Mouse (Mus musculus) c-Kit-positive CD71-negative TER-119-negative erythroid progenitor cells, embryonic 14.5 days (primary cell): ENCODE measurements around the gene Gm38655.
"Not testable (repeated sequence)": the region's sequence is repeated elsewhere in the genome, so short reads cannot be mapped to it uniquely, and the experiment has no call there.

ENCODE experiments used
- DNase-seq: peaks from one replicate; pipeline ENCODE4 v3.0.0-alpha.2; 2013; ENCODE audit warnings: low read depth

Gene Gm38655

DNA sequence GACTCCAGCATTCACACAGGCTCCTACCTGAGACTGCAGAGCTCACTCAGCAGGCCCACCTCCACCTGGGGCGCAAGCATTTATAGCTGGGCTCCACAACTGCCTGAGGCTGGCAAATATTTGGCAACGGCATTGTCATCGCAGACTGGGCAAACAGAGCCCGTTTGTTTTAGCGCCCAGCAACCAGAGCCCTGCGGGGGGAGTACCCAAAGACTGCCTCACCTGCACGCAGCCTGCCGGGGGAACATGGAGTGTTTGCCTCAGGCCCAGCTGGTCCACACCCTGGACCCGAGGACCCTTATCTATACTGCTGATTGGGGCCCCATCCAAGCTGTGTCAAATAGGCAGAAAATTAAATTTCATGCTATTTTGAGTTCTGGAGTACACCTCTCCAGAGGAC is at the start of gene Gm38655:
Gene Gm38655 (minus strand): TSS at position 61 of the 400 bp plus-strand sequence.
- DNase-seq = no peak

DNA sequence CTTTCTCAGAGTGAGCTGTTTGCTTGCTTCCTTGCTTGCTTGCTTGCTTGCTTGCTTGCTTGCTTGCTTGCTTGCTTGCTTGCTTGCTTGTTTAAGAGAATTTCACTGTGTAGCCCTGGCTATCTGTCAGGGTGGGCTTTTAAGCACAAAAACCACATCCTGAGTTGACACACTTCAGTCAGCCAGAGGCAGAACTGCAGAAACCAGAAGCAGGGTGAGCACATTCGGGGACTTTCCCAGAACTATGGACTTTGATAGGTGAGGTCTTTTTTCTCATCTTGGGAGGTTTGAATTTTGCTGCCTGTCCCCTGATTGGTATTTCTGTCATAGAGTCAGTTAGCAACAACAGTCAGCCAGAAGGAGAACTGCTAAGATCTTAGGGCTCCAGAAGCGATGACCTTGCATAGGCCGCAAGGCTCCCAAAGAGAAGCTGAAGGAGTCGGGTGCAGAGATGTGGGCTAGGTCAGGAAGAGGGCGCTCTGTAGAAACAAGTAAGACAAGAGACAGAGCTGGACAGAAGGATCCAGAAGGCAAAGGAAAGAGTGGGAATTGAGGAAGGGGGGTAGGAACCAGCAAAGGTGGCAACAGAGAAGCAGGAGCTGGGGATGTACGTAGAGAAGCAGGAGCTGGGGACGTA is 49.4 kb upstream of the Gm38655 start:
- DNase-seq = peak; percentile 24

DNA sequence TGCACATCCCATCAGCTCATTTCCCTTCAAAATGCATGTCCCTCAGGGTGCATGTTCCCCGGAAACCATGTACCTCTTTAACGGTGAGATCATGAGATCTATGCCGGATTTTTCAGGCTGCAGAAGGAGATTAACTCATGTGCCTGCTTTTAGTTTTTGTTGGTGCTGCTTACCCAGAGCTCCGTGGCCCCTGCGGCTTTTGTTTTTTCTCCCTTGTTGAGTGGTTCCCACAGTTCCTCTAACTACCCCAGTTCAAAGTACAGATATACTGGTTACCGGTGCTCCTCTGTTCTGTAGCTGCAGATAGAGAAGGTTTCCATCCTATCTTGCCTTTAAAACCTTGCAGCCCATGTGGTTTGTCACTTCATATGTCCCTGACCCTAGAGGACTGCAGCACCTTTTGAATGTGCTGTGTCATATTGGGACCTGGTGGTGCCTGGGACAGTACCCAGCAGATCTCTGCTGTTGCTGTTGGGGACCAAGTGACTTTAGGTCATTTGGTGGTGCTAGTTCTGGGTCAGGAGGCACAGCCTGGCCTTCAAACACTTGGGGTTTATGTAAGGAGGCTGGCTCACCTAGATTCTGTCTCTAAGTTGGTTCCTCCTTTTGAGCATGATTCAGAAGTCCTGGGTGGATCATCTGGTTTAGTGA is 47.8 kb upstream of the Gm38655 start:
- DNase-seq = peak; percentile 43

DNA sequence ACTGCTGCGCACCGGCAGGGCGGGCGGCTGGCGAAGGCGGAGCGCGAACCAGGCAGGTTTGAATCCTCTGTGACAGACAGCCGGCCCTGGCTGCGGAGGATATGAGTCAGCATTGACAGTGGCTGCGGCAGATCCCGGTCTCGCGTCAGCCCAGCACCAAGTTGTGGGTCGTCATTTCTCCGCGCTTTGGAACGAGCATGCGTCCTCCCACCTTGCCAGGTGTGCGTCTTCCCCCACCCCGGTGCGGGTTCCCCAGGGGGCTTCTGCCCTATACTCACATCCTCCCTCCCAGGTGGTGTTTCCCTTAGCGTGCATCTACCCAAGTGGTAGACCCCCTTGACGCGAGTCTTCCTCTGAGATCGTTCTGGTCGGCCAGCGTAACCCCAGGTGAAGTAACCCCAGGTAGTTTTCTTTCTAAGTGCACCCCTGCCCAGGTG is 47.3 kb upstream of the Gm38655 start:
- not testable (repeated sequence) for DNase-seq

DNA sequence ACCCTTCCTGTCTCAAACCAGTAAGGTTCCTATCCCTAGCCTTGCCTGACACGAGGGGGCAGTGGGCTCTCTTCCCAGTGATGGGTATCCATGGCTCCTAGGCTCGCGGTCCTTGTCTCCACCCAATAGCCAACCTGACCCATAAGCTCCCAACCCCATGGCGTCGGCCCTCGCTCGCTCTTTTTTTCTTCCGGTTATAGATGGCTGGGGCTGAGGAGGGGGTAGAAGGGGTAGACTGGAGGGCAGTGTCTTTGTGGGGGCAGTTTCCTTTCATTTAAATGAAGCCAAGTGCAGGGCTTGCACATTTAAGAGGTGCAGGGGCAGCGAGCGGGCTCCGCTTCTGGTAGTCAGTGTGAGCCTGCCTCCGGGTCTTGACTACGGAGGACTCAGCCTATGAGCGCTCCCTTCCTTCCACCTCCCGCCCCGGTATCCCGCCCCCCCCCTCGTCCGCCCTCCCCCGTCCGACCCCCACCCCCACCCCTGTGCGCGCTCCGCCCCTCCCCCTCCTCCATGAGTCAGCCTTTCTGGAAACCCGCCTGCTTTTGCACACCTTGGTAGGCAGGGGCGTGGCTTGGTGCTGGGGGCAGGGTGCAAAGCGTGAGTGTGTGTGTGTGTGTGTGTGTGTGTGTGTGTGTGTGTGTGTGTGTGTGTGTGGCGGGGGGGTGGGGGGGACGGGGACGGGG is 46.7 kb upstream of the Gm38655 start:
- DNase-seq = peak; percentile 40

DNA sequence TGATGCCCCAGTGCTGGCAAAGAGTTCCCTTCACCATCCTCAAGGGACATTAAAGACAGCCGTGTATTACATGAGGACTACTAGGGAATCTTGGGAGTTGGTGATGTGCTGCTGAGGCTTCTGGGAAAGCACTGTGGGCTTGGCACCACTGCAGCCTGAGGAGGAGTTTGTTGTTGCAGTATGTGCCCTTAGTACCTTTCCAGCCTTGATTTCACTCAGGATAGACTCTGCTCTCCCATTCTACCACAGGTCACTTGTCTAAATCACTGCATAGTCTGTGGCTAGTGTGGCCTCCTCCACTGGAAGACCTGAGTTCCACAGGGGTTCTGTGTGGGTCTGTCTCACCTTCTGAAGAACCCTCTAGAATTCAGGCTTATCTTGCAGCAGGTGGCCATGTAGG is 45.5 kb upstream of the Gm38655 start:
- no peak for DNase-seq

DNA sequence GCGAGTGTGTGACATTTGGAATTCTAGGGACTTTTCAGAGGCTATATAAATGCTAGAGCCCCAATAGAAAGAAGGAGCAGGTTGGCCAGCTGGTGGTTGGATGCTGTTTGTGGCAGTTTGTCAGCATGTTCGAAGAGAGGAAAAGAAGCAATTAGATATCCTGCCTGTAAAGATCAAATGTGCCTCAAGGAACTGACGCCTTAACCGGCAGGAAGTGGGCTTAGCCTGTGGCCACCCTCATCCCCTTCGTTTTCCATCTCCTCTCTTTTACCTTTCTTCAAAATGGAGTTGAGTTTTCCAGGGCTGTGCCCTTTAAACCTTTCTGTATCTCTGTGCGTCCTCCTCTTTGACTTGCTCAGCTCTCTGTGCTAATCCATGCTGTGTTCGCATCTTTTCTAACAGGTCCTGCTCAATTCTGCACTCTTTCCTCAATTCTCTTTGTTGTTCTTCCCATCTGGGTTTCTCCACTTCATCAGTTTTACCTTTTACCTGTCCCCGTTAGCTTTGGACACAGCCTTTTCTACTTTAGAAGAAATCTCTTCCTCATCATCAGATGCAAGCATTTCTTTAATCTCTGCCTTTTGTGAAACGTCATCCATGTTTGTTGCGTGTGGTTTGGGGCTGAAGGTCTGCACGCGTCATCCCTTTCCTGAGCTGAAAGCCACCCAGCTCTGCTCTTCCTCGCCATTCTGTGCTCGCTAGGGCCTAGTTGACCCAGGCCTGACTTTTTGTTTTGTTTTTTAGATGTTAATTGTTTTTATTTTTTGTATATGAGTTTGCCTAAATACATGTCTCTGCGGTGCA is 44.4 kb upstream of the Gm38655 start:
- no peak for DNase-seq

DNA sequence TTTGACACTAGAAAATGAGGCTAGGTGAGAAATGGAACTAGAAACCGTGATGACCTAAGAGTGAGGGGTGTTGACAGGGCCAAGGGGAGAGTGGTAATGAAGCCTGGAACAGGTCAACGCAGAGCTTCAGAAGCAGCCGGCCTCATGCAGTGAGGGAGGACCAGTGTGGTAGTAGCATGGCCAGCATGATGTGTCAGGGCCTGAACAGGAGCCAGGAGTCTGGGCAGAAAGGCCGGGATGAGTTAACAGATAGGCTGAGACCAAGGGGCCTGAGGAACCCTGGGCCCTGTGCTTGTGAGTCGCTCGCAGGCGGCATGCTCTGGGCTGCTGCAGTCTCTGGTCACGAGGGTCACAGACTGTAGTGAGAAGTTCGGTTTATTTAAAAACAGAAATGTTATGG is 43.7 kb upstream of the Gm38655 start:
- DNase-seq = no peak

DNA sequence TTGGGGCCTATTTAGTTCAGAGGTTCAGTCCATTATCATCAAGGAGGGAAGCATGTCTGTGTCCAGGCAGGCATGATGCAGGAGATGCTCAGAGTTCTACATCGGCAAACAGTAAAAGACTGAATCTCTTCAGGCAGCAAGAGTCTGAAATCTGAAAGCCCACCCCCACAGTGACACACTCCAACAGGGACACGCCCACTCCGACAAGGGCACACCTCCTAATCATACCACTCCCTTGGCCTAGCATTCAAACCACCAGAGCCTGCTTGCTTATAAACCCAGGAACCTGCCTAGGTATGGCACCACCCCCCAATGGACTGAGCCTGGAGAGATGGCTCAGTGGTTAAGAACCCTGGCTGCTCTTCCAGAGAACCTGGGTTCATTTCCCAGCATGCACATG is 40.2 kb upstream of the Gm38655 start:
- DNase-seq = no peak

DNA sequence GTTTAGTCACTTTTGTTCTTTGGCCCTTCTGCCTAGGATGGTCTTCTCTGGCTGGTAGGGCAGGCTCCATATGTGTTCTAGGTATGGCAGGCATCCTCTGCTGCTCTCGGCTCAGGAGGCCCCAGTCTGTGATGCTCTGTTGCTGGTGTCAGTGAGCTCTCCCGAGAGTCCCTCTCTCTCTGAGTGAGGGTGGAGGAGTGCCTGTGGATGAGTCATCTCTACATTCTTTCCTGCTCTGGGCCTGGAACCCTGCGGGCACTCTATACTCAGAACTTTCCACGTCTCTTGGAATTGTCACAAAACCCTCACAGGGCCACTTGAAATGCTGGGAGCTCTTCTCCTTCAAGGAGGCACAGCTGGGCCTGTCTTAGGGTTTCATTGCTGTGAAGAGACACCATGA is 36.4 kb upstream of the Gm38655 start:
- DNase-seq = no peak

DNA sequence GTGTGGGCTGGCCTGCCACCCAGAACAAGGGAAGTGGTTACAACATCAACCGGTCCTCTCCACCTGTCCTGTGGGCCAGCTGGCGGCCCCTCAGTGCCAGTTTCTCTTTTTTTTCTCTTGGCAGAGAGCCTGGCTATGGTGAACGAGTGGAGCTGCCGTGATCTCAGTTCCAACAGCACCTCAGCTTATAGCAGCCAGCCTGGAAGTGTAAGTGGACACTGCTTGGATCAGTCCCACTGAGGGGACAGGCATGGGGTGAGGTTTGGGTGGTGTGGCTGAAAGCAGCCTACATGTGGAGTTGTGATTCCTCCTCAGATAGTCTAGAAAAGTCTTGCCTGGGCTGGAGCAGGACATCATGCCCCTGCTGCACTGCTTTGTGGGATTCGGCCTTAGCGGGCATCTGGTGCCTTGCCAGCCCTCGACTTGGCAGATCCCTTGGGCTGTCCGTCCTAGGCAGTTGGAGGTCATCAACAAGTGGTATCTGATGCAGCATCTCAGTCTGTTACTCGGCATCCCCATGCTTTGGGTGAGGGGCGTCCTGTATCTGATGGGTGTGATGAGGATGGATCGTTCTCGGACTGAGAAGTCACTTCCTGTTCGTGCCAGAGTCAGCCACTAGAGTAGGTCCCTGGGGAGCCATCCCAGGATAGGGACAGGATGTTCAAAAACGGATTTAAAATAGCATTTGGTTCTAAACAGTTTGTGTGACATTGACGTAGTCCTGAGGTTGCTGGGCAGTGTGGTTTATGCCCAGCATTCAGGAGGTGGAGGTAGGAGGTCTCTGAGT is 35.6 kb upstream of the Gm38655 start:
- no peak for DNase-seq

DNA sequence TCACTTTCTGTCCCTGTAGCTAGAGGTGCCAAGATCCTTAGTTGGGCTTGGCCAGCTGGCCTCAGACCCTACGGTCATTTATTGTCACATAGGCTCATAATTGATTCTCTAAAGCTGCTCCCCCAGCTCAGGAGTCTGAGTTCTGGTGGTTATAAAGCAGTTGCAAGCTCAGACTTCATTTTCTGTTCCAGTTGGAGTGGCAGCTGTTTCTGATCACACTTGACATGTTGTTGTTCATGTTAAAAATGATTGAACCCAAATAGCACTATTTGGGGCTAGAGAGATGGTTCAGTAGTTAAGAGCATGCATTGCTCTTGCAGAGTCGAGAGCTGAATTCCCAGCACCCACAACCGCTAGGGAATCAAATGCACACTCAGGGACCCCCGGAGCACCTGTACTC is 34.7 kb upstream of the Gm38655 start:
- DNase-seq = no peak

DNA sequence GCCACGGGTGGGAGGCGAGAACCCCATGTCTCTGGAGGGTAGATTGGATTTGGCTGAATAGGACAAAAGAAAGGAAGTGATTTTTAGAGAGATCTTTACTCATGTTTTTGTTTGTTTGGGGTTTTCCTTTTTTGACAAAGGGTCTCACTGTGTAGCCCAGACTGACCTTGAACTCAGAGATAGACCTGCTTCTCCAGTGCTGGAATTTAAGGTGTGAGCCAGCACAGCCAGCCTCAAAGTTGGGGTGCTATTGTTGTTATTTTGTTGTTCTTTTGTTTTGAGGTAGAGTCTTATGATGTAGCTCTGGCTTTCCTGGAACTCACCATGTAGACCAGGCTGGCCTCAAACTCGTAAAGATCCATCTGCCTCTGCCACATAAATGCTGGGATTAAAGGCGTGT is 27.1 kb upstream of the Gm38655 start:
- no peak for DNase-seq

DNA sequence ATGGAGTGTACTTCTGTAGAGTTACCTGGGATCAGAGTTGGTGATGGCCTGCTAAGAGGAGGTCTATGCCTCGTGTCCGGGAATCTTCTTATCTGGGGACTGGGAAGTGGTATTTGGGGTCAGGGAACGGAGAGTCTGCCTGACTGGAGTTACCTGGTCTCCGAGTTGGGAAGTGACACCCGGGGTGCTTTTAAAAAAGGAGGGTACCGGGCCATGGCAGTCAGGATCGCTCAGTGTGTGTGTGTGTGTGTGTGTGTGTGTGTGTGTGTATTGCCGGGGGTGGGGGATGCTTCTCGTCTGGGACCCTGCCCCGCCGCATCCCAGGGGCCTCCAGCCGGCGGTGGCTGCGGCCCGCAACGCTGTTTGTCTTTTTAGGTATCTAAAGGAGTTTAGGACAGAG is 13.8 kb upstream of the Gm38655 start:
- no peak for DNase-seq

DNA sequence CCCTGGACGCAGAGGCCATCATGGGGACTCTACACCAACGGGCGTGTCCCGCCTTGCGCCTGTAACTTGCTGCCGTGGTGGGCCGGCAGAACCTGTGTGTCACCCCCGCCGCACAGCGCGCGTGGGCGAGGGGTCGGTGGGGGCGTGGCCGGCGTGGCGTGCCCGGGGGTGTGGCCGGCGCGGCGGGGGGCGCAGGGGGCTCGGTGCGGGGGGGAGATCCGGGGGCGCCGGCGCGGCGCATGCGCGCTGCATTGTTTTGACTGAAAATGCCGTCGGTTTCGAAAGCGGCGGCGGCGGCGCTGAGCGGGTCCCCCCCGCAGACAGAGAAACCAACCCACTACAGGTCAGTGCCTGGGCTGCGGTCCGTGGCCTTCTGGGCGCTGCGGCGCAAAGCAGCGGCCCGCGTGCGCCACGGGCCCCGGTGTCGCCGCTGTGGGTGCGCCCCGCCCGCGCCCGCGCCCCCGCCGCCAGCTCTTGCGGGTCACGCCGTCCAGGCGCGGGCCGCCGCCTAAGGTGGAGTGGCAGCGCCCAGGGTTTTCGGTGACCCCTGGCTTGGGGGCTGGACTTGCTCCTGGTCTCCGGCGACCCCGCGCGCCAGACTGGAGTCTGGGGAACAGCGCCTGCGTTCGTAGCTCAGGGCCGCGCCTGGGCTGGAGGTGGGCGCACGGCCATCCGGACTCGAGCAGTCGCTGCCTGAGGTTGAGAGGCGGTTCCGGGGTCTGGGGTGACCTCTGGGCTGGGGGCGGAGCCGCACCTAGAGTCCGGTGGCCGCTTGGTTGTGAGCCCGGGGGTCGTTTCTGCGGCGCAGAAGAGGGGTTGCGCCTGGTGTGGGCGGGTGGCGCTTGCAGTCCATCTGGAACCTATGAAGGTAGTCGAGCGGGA is 13.1 kb upstream of the Gm38655 start, which contains the start of gene Unkl:
Gene Unkl (plus strand): TSS at position 248 of the 882 bp plus-strand sequence.
- no peak for DNase-seq

DNA sequence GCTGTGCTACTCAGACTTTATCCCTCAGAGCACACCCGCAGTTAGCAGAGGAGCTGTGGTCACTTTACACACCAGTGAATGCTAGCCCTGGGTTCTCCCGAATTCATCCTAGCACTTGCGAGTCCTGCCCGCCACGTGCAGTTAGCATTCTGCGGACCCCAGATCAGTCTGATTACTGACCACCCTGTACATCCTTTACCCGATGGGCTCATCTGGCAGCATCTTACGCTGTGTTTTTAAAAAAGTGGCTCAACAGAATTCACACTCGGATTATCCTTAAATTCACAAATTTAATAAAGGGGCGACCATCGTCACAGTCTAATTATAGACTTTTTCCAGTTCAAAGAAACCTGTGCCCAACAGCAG is 12.5 kb upstream of the Gm38655 start:
- no peak for DNase-seq

DNA sequence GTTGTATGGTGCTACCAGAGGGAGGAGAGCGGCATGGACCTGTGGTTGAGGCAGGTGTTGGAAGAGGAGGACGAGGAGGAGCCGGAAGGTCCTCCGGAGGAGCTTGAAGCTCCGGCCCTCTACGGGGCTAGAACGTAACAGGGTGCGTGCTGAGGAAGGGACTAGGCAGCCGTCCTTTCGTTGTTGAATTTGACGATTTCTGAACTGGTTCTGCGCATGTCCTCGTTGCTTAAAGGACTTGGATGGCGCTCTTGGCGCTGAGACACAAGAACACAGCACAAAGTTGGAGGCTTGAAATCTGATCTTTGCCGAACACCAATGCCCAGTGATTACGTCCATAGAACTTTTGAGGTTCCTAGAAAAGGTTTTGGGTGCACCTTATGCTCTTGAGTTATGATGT is 9.7 kb upstream of the Gm38655 start:
- no peak for DNase-seq

DNA sequence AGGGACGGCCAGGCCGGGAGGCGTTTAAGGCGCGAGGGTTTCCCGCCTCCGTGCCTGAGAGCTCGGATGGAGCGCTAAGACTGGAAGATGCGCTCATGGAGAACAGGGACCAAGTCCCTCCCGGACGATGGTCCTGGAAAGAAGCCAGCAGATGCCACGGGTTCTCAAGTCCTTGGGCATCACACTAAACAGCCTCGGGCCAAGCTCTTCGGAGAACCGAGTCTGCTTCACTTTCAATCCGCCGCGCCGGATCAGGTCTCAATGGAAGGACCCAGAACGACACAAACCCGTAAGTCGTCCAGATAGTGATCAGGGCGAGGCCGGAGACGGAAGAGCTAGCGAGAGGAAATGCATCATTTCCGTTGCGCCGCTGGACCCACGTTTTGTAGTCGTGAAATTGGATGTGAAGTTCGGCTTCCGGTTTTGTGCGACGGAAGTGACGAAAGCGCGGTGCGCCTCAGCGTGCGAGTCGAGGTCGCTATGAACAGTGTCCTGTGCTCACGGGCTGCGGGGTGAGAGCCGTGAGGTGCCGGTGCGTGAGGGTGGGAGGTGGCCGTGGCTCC is 8.9 kb upstream of the Gm38655 start, which contains the start of gene BC003965:
Gene BC003965 (plus strand): TSS at position 426 of the 563 bp plus-strand sequence.
- peak; percentile 100 for DNase-seq

DNA sequence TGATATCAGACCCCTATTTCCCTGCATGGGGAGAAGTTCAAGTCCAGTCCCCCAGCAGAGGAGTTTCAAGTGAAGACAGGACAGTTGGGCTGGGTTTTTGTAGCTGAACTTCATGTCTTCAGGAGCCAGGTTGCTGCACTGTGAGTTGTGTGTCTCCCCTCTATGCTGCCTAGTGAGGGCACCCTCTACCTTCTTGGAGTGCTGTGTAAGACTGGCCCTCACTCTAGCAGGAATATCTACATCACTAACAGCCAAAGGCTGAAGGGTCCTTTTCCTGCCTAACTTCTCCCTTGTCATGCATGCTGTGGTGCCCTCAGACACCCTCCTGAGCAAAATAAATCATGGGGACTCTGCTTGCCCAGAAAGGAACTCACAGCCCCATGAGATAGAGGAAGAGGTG is 8.0 kb upstream of the Gm38655 start:
- DNase-seq = no peak

DNA sequence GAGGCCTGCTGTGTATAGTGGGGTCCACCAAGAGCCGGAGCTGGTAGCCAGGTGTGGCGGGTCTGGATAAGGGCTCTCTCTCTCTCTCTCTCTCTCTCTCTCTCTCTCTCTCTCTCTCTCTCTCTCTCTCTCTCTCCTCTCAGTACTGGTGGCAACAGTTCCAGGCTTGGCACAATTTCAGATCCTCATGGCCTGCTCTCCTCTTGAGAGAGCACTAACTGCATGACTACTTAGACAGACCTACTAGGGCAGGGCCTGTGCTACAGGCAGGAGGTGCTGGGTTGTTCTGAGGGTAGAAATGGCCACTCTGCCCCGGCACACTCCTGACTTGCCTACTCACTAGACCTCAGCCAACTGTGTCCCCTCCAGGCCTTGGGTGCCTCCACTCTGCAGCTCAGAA is 2.7 kb downstream of the Gm38655 start:
- no peak for DNase-seq
